Mouse (Mus musculus) c-Kit-positive CD71-positive TER-119-negative erythroid progenitor cells, embryonic 14.5 days (primary cell): Measurements from ENCODE around the gene Cnp.
A peak's percentile ranks its signal among the peaks of the same experiment; 100 is the strongest.
"Not testable (repeated sequence)": the region's sequence is repeated elsewhere in the genome, so short reads cannot be mapped to it uniquely, and the experiment has no call there.

Experiments used
- DNase-seq: peaks from one replicate; pipeline ENCODE4 v3.0.0-alpha.2; 2013; ENCODE audit warnings: low read depth

Cnp gene

DNA sequence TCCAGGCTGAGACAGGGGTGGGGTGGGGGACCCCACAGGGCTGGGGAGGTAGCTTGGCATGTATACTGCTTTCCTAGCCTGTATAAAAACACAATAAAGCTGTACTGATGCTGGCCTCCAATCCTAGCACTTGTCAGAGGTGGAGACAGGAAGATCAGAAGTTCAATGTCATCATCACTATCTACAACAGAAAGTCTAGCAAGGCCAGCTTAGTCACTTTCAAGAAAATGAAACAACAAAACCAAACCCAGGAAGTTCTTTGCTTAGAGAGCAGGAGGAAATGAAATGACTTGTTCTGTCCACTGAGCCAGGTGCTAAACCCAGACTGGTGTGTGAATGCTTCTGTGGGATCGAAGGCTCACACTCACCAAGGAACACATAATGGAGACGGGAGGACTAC is 13.8 kb downstream of the Cnp start:
- DNase-seq = no peak

DNA sequence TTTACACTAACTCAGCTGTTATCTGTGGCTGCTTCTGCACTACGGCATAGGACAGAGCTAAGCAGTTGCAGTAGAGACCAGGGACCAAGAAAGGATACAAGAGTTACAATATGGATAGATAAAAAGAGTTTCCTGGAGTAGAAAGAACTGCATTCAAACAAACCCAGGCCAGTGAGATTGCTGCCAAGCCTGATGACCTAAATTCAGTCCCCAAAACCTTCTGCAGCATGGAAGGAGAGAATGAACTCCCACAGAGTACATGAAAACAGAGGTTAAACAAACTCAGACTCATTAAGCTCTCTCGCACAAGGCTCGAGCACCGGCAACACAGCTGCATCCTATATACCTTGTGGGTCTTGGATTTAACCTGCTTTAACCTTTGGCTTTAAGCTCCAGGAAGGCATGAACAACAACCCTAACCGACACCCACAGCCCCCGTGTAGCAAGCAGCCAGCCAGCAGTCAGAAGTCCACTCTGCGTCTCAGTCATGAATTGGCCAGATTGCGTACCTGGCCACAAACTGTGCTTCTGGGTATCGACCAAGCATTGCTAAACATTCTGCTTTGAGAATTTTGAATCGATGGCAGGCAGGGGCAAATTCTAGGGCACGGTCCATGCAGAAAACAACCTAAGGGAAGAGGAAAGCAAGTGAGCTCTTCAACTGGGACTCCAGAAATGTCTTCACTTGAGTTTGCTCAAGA is 17.8 kb downstream of the Cnp start:
- no peak for DNase-seq

DNA sequence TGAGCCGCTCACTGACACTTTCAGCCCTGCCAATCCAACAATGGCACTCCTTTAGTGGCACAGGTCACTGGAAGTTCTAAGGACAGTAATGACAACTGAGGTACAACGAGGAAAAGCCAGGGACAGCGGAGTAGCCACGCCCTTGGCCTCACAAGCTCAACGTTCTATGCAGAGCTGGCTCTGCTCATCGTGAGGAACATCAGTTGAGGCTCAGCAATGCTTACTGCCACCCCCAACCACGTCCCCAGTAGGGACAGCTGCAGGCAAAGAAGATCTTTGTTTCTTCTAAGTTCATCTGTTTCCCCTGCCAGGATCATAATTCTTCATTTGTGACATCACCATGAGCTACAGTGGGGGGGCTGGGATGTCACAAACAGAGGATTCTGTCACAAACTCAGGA is 19.9 kb downstream of the Cnp start:
- DNase-seq = no peak

DNA sequence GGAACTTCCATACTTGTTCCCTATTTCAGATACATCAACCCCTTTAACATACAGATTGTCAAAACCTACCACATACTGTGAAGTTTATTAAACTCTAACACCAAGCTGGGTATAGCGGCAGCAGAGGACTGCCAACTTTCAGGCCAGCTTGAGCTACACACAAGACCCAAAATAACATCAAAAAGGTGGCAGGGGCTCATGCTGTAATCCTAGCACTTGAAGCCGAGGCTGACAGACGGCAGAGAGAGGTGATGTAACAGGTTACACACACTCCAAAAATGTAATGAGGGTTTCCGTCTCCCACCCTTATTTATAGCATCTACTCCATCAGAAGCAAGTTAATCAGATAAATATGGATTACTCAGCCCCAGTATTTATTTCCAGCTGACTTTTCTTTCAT is 20.8 kb downstream of the Cnp start:
- DNase-seq = no peak

DNA sequence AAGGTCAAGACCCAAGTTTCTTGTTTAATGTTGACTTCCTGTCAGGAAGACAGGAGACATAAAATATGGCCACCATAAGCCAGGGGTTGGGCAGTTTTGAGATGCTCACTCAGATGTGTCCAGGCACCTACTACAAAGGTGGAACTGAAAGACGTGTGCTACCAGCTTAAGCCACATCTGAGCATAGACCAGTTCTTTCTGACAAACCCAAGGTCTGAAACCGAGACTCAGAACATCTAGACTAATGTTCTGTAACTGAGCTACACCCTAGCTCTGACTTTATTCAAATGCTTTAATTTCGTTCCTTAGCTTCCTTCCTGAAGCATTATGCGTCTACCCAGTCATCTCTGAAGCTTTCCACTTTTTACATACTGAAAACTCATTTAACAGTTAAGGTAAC is 23.4 kb downstream of the Cnp start:
- DNase-seq = no peak

DNA sequence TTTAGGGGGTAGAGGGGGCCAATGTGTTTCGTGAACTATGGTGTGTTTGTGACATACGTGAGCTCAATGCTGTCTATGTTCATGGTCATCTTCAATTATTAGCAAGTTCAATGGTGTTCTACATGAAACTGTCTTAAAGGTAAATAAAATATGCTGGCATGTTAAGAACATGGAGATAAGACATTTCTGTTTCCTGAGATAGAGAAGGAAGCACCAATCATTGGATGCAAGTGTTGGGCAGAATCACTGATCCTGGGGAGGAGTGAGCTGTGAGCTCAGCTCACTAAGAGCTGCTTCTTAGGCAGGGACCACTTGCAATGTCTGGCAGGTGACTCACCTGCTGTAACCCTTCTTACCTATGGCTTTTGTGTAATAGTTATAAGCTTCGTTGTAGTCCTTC is 26.7 kb downstream of the Cnp start:
- DNase-seq = no peak

DNA sequence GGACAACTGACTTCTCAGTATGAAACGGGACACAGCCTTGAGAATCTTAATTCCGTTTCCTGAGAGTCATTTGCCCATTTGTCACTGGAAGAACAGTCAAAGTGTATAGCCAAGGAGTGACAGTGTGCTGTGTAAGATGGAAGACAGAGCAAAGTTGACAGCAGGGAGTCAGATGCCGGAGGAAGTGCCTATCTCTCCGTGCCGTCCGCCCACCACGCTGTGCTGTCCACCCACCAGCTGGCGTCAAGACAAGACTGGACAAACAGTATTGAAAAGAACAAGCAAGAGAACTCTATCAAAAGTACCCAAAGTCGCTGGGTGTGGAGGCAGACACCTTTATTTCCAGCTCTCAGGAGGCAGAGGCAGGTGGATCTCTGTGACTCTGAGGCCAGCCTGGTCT is 28.5 kb downstream of the Cnp start:
- DNase-seq = no peak

DNA sequence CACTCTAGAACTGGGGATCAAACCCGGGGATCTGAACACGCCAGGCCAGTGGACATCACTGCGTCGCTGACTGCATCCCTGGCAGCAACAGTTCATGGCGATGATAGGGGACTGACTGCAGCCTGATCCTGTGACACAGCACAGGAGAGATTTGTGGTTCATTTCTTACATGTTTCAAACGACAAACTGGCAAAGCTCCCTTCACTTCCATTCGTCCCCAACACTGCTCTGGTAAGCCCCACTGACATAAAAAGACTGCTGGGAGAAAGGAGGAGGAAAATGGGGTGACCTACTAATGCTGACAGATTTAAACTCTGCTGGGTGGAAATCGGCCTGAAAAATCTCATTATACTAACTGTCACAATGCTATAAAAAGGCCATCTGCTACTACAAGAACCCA is 29.1 kb downstream of the Cnp start:
- no peak for DNase-seq

DNA sequence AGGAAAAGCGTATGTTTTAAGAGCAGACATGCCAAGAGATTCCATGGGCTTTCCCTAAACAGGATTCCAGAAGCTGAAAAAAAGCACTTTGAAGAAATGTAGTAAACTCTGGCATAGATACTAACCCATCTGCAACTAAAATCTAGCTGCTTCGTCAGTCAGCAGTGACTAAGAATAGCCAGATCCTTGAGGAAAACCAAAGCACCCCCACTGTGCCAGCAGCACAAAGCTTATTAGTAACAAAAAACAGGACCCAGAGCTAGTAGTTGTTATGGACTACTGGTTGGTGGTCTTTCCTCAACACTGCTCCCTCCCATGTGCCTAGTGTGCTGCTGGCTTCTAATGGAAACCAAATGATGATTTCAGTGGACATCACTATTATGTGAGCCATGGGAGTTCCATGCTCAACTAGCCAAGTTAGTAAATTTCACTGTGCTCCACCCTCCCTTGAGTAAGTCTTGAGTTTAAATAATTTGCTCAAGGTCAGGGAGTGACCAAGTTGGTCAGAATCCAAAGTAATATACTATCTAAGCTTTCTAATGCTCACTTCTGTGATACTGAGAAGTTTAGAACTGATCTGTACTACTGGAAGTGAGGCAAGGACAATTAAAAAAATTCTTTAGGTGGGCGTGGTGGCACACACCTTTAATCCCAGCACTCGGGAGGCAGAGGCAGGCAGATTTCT is 29.8 kb downstream of the Cnp start:
- DNase-seq = no peak

DNA sequence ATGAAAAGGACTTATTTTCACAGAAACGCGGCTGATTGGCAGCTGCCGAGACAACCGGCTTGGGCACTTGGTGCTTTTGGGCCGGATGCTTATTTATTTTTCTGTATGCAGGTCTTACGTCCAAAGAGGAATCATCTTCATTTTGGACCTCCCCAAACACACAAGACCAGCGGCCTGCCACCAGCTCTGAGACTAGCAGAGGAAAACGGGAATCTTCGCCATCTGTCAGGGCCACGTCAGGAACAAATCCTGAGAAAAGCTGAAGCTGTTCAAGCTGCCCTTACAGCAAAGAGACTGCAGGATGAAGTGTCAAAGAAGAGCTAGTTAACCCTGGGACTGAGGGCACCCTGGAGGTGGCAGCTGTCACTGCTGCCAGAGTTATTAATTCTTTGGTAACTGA is 30.7 kb downstream of the Cnp start:
- DNase-seq = no peak

DNA sequence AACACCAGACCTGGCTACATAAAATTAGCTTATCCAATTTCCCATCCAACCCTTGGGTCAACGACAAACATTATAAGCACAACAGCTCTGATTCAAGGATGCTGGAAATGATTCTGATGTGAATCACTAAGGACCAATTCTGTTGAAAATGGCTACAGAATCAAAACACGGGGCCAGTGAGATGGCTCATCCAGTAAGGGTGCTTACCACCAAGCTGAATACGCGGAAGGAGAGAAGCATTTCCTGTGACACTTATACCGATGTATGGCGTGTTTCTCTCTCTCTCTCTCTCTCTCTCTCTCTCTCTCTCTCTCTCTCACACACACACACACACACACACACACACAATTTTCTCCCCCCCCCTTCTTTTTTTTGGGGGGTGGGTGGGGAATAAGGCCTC is 32.4 kb downstream of the Cnp start:
- no peak for DNase-seq

DNA sequence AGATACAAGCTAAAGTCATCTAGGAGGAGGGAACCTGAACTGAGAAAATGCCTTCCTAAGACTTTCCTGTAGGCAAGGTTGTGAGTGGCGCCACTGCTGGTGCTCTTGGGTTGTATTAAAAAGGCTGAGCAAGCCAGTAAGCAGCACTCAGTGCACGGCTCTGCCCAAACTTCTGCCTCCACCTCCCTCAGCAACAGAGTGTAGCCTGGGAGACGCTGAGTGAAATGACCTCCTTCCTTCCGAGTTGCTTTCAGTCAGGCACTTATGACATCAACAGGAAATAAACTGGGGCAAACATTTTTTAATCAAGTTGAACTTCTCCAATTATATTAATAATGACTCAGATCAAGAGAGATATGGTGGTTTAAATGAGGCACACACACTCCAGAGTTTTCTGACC is 34.1 kb downstream of the Cnp start:
- no peak for DNase-seq

DNA sequence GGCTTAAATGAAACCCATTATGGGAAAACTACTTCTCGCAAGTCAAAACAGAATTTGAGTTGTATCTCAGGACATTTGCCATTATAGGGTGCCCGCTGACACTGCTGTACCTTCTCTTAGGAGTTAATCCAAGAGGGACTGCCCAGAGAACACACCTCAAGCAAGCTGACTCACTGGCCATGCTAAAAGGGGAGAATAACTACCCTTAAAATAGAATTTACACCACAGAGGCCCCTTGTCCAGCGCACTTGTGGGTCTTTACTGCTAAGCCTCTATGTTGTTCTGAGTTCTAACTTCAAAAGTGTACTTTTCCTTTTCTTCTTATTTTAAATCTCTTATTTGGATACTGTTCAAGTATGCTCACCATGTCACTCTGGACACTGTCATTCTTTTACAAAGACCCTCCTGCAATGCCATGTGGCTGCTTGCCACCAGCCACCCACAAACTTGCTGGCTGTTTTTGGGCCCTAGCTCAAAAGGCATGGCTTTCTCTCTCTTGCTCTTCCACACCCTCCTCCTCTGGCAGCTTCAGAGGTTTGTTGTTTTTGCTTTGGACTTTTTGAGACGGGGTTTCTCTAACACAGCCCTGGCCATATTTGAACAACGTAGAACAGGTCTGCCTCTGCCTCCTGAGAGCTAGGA is 34.8 kb downstream of the Cnp start:
- no peak for DNase-seq

DNA sequence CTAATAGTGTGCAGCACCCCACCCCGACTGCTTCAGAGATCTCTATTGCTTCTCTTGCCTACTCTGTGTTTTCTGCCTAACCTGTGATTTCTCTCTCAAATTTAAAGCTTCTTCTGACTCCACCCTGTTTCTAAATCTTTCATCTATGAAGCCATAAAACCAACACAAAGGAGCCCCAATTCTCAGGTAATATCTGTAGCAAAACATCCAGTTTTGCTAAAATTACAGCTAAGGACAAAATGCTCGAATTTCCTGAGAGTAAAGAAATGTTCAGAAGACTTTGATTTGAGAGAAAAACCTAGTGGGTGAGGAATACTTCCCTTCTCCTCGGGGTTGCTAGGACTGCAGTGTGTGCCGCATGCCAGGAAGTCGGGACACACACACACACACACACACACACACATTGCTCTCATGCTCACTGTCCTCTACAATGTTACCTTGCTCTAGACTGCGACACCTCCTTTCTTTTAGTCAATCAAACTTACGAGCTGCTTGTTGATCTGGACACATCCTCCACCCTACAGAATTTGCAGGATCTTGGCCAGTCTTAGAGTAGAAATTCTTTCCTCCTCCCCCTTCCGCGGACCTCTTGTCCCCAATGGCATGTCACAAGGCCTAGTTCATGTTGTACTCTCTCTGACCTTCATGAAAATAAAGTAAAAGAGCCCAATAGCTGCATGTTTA is 35.4 kb downstream of the Cnp start:
- no peak for DNase-seq

DNA sequence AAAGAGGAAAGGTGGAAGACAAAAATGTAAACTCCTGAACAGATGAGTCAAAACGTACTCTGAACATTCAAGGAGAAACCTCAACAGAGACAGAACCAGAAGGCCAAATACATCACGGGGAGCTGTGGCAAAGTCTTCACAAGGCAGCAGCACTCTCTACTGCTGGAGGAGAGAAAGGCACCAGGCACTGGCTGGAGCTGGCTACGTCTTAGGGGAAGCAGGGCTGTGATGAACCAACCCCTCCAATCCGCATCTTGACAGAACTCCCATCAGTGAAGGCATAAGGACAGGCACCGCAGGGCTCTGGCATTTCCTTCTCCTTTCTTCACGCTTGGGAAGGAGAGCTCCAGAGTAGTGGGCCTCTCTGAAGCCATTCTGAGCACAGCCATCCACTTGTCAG is 36.9 kb downstream of the Cnp start:
- DNase-seq = no peak

DNA sequence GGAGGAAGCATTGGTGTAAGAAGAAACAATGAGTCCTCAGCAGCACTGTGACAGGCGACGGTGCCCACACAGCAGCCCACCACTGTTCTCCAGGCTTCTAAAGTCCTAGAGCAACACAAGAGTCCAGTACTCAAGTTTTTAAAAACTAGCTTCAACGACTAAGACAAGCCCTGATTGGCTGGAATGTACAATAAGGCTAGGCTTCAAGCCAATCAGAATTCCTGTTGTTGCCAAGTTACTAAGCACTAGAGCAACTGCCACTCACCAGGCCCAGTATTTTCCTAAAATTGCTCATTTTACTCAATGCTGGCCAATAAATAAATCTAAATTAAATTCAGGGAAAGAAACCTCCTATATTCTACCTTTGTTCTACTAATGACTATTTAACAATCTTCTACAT is 38.5 kb downstream of the Cnp start:
- DNase-seq = no peak

DNA sequence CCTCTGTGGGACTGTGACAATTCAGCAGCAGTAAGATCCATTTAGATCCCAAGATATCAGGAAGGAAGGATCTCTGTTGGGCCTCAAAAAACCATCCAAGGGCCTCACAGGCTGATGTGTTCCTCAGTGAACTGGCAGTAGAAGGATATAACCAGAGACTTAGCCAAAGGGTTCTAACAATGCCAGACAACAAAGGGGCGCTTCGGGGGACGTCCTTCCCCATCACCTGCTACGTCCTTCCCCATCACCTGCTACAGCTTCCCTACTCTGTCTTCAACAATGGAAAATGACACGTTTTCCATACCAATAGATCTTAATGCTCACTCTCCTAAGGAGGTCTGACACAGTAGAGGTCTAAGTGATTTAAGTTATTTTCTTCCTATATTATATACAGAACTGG is 41.6 kb downstream of the Cnp start:
- DNase-seq = no peak

DNA sequence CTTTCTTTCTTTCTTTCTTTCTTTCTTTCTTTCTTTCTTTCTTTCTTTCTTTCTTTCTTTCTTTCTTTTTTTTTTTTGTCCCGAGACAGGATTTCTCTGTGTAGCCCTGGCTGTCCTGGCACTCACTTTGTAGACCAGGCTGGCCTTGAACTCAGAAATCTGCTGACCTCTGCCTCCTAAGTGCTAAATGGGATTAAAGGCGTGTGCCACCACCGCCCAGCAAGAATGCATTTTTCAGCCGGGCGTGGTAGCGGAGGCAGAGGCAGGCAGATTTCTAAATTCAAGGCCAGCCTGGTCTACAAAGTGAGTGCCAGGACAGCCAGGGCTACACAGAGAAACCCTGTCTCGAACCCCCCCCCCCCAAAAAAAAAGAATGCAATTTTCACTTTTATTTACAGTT is 42.1 kb downstream of the Cnp start:
- not testable (repeated sequence) for DNase-seq

DNA sequence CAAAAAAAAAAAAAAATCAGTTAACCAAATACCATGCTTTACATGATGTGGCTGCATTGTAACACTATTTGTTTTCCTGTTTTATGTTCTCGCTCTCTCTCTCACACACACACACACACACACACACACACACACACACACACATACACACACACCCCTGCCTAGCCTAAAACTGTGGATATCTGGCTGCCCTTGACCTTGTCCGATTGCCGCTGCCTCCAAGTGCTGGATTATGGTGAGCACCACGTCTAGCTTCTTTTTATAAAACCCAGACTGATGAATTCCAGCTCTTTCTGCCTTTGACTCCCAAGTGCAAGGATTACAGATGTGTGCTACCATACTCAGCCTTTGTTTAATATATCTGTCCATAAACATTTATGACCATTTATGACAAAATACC is 42.8 kb downstream of the Cnp start:
- no peak for DNase-seq

DNA sequence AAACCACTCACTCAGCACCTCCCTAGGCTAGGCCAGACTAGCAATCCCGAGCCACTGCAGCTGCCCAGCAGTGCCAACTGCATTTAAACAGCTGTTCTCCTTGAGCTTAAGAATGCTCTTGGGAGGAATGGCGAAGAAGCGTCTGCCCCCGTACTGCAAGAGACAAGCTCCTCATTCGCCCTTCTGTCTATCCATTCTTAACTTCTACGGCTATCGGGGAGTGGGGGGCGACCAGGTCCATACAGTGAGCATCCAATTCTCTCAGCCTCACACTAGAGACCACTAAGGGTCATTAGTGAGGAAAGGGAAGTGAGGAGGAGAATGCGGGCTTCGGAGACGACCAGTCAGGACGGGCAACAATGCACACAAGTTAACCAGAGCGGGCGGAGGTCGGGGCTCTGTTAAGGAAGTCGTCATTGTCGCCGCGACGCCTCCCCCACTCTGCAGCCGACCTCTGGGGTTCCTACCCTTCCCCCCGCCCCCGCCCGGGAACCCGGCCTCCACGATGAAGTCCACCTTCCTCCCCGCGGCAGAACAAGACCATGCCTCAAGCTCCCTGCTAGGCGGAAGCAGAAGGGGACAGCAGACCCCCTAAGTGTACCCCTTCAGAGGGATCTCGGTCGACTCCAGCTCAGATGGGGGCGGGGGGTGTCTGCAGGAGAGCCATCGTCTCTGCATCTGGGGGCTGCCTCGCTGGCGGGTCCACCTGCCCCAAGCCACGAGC is 44.2 kb downstream of the Cnp start, which contains the start of gene Nkiras2:
Nkiras2 (plus strand) TSS at position 484 of the 724 bp plus-strand sequence.
- DNase-seq = peak; percentile 74

DNA sequence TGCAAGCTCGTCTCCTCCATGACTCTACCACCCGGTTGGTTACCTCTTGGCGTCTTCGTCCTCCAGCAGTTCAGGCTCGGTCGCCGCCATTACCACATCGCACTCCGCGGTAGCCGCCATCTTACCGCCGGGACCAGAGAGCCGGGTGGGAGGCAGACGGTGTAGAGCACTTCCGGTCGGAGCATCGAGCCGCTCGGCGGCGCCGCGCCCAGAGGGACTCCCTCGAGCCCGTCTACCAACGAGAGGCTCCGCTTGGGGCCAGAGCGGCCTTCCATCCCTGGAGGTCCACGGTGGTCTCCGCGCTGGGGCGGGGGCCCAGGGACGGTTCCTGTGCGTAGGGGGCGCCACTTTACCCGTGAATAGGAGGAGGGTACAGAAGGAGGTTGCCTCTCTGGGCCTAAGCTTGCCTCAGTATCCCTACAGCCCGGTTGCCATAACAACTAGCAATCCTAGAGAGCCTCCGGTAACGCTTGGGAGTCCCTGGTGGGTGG is 44.8 kb downstream of the Cnp start:
- DNase-seq = peak; percentile 89

DNA sequence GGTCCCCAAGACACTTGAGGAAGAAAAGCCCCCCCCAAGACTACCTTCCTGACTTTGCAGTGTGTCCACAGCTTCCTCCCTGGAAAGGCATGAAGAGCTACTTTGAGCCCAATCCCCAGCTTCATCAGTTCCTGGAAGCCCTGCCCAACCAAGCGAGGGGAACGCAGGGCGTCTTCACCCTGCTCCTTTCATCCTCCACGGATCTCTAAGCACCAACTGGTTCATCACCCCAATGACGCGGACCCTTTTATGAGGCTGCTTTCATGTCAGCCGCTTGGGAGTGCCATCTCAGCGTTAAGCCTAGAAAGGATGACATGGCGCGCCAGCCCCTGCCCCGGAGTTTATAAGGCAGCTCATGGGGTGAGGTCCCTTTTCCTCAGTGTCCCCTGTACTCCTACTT is 45.3 kb downstream of the Cnp start, which contains the start of gene Dnajc7:
Dnajc7 (minus strand) TSS at position 187 of the 400 bp plus-strand sequence.
- no peak for DNase-seq
